8 mouse cellular contexts compared by ENCODE assay signal in genomic region chr12:101015926-101016325, GRCm38 (mm10). TPM values are rescaled to one million over a fixed set of nuclear protein-coding genes. Genes with fewer than 3 reads are reported as not detected.
A peak's percentile ranks its signal among the peaks of the same experiment; 100 is the strongest.
DNase-seq lines count a peak whose midpoint lies in the region; ATAC-seq and TF ChIP-seq lines count a peak whose summit lies in the region.

No protein-coding gene starts in this region.

- H3K9ac ChIP-seq in forebrain, postnatal 0 days = no peak overlapping the region
- H3K9ac ChIP-seq in liver, embryonic 16.5 days (ENCODE audit: low read depth, low read length) = no peak overlapping the region
- H3K9ac ChIP-seq in stomach, embryonic 14.5 days (replicated peaks; ENCODE audit: low read depth, low read length) = no peak overlapping the region
- H3K9ac ChIP-seq in midbrain, embryonic 13.5 days (replicated peaks) = no peak overlapping the region

- 0 out of 2 replicates have a peak overlapping the region, but pooled peaks have one; percentile 4 for H3K27ac ChIP-seq in forebrain, postnatal 0 days (ENCODE audit: low read depth, low read length)
- H3K27ac ChIP-seq in liver, embryonic 16.5 days (ENCODE audit: low read length) = peak overlapping the region; percentile 58
- H3K27ac ChIP-seq in stomach, embryonic 14.5 days (ENCODE audit: low read length) = peak overlapping the region; percentile 44; the same call in 1 of the 2 replicates
- no peak overlapping the region for H3K27ac ChIP-seq in cerebellum, adult 2 months (ENCODE audit: insufficient read depth, low read length)
- no peak overlapping the region for H3K27ac ChIP-seq in midbrain, embryonic 13.5 days

- peaks cover 20% of the 10 kb centered on the region; the same call in 1 of the 2 replicates for H3K4me1 ChIP-seq in forebrain, postnatal 0 days (ENCODE audit: insufficient read depth)
- H3K4me1 ChIP-seq in liver, embryonic 16.5 days (ENCODE audit: control insufficient read depth, low read depth, low read length) = peaks cover 72% of the 10 kb centered on the region
- peaks cover 63% of the 10 kb centered on the region for H3K4me1 ChIP-seq in stomach, embryonic 14.5 days (ENCODE audit: control insufficient read depth, insufficient read depth, low read length)
- peaks cover 15% of the 10 kb centered on the region for H3K4me1 ChIP-seq in cerebellum, adult 2 months (ENCODE audit: control insufficient read depth, insufficient read depth, low read length)
- H3K4me1 ChIP-seq in midbrain, embryonic 13.5 days (replicated peaks) = peaks cover 75% of the 10 kb centered on the region

- no peak for TF ChIP-seq POLR2A in cerebellum, adult 2 months (IDR thresholded peaks at IDR 0.05; ENCODE audit: borderline replicate concordance, insufficient read depth, low read length)

- WGBS in forebrain, postnatal 0 days = 33% methylated on average over 4 of the region's 4 CpGs
- WGBS in liver, embryonic 16.5 days (ENCODE audit: insufficient replicate concordance) = 42% methylated on average over 4 of the region's 4 CpGs
- WGBS in stomach, embryonic 14.5 days = 45% methylated on average over 4 of the region's 4 CpGs
- WGBS in cerebellum, adult 2 months = 63% methylated on average over 4 of the region's 4 CpGs
- 56% methylated on average over 4 of the region's 4 CpGs for WGBS in midbrain, embryonic 13.5 days

- H3K27me3 ChIP-seq in forebrain, postnatal 0 days (ENCODE audit: insufficient read depth, low read length) = no peaks in the 10 kb centered on the region
- H3K27me3 ChIP-seq in liver, embryonic 16.5 days (ENCODE audit: control insufficient read depth, insufficient read depth, low read depth, low read length) = no peaks in the 10 kb centered on the region
- no peaks in the 10 kb centered on the region for H3K27me3 ChIP-seq in stomach, embryonic 14.5 days (ENCODE audit: control insufficient read depth, insufficient read depth, low read length)
- no peaks in the 10 kb centered on the region for H3K27me3 ChIP-seq in cerebellum, adult 2 months (ENCODE audit: control insufficient read depth, insufficient read depth, low read length)
- 0 out of 2 replicates have a peak, but pooled peaks cover 2% of the 10 kb centered on the region for H3K27me3 ChIP-seq in midbrain, embryonic 13.5 days

- ATAC-seq in forebrain, postnatal 0 days = no peak
- no peak for ATAC-seq in liver, embryonic 16.5 days (ENCODE audit: low read depth)
- no peak; the same call in 1 of the 2 replicates for ATAC-seq in stomach, embryonic 14.5 days (ENCODE audit: insufficient number of reproducible peaks, insufficient read depth, low FRiP score, low read depth)
- ATAC-seq in midbrain, embryonic 13.5 days = no peak; the same call in 1 of the 2 replicates

- H3K4me3 ChIP-seq in forebrain, postnatal 0 days (ENCODE audit: low read depth, low read length) = no peak overlapping the region
- no peak overlapping the region for H3K4me3 ChIP-seq in liver, embryonic 16.5 days (ENCODE audit: low read depth, low read length)
- no peak overlapping the region for H3K4me3 ChIP-seq in stomach, embryonic 14.5 days (ENCODE audit: low read depth, low read length)
- no peak overlapping the region for H3K4me3 ChIP-seq in cerebellum, adult 2 months (replicated peaks; ENCODE audit: insufficient read depth, low read depth, low read length)
- H3K4me3 ChIP-seq in midbrain, embryonic 13.5 days (replicated peaks) = no peak overlapping the region

- TF ChIP-seq CTCF in forebrain, postnatal 0 days (IDR thresholded peaks at IDR 0.05; ENCODE audit: low read depth) = no peak
- TF ChIP-seq CTCF in cerebellum, adult 2 months (IDR thresholded peaks at IDR 0.05; ENCODE audit: borderline replicate concordance, insufficient read depth, low read depth, low read length) = no peak

- no peak overlapping the region for H3K4me2 ChIP-seq in forebrain, postnatal 0 days (ENCODE audit: low read depth)
- peak overlapping the region; percentile 30 for H3K4me2 ChIP-seq in liver, embryonic 16.5 days (ENCODE audit: low read depth, low read length)
- no peak overlapping the region for H3K4me2 ChIP-seq in stomach, embryonic 14.5 days (replicated peaks; ENCODE audit: low read depth, low read length)
- no peak overlapping the region for H3K4me2 ChIP-seq in midbrain, embryonic 13.5 days (replicated peaks)

- H3K36me3 ChIP-seq in forebrain, postnatal 0 days (ENCODE audit: insufficient read depth) = peaks cover 4% of the 10 kb centered on the region; the same call in 1 of the 2 replicates
- H3K36me3 ChIP-seq in liver, embryonic 16.5 days (ENCODE audit: control insufficient read depth, insufficient read depth) = peaks cover 4% of the 10 kb centered on the region; the same call in 1 of the 2 replicates
- H3K36me3 ChIP-seq in stomach, embryonic 14.5 days (ENCODE audit: control insufficient read depth, insufficient read depth, low read length) = no peaks in the 10 kb centered on the region
- peaks cover 4% of the 10 kb centered on the region for H3K36me3 ChIP-seq in midbrain, embryonic 13.5 days

- peak; percentile 46 for DNase-seq in adrenal gland, postnatal 14 days
- DNase-seq in adrenal gland, adult 8-10 months = no peak
- peak; percentile 56 to 70 for DNase-seq in CD8-positive naive resting alpha-beta T cell, adult 2 months (ENCODE audit: low read depth in 2 of 2, low spot score in 2 of 2)
- peak; percentile 36 for DNase-seq in forebrain, postnatal 0 days
- DNase-seq in cerebellum, adult 2 months = no peak

- no peaks in the 10 kb centered on the region for H3K9me3 ChIP-seq in forebrain, postnatal 0 days (ENCODE audit: low read length)
- H3K9me3 ChIP-seq in liver, embryonic 16.5 days (replicated peaks; ENCODE audit: control insufficient read depth, low read length) = no peaks in the 10 kb centered on the region
- H3K9me3 ChIP-seq in stomach, embryonic 14.5 days (ENCODE audit: control insufficient read depth, low read depth, low read length) = no peaks in the 10 kb centered on the region
- no peaks in the 10 kb centered on the region for H3K9me3 ChIP-seq in midbrain, embryonic 13.5 days

RNA-seq across cellular contexts. Expression of gene Ccdc88c, which starts 12.9 kb away (rescaled TPM):
- total RNA-seq in adrenal gland, postnatal 14 days (2021) = 7.9 and 17.4 TPM in 2 replicates
- 1 to 10 TPM; 1.4 to 4.0 (median 2.7) TPM for total RNA-seq in adrenal gland, adult 8-10 months (2022)
- 31.3 and 31.5 TPM in 2 replicates for total RNA-seq in forebrain, postnatal 0 days (2014; rRNA removed)
- 12.4 and 14.6 TPM in 2 replicates for polyA plus RNA-seq in forebrain, postnatal 0 days (2015; fragmentation: Nextera tagmentation; extraction: Ambion mirVana)
- polyA plus RNA-seq in liver, embryonic 16.5 days (2015; fragmentation: Nextera tagmentation; extraction: Ambion mirVana) = 5.9 and 6.1 TPM in 2 replicates
- 12.1 and 13.3 TPM in 2 replicates for polyA plus RNA-seq in stomach, embryonic 14.5 days (2014; fragmentation: Nextera tagmentation; extraction: Ambion mirVana)
- 9.0 TPM in 2 replicates for polyA plus RNA-seq in cerebellum, adult 2 months (2012; rRNA removed)
- polyA plus RNA-seq in midbrain, embryonic 13.5 days (2015; fragmentation: Nextera tagmentation; extraction: Ambion mirVana) = 15.6 and 16.5 TPM in 2 replicates

Comparison
In these comparisons a context has a peak if more than half of its experiments do, and no peak if none do; other contexts are left out.
1. DNase-seq: peak in adrenal gland, postnatal 14 days (single experiment), CD8-positive naive resting alpha-beta T cell, adult 2 months (2 of 2) and forebrain, postnatal 0 days (single experiment); none in adrenal gland, adult 8-10 months (single experiment) and cerebellum, adult 2 months (0 of 2).
2. H3K27ac ChIP-seq: peak in forebrain, postnatal 0 days (single experiment), liver, embryonic 16.5 days (single experiment) and stomach, embryonic 14.5 days (single experiment); none in cerebellum, adult 2 months (single experiment) and midbrain, embryonic 13.5 days (single experiment).